Mouse (Mus musculus): ENCODE data around the gene Htr6. TPM values are rescaled to one million over a fixed set of nuclear protein-coding genes. Genes with fewer than 3 reads are reported as not detected.

Gene Htr6
- total RNA-seq (2017) = not detected in 2 replicates

DNA sequence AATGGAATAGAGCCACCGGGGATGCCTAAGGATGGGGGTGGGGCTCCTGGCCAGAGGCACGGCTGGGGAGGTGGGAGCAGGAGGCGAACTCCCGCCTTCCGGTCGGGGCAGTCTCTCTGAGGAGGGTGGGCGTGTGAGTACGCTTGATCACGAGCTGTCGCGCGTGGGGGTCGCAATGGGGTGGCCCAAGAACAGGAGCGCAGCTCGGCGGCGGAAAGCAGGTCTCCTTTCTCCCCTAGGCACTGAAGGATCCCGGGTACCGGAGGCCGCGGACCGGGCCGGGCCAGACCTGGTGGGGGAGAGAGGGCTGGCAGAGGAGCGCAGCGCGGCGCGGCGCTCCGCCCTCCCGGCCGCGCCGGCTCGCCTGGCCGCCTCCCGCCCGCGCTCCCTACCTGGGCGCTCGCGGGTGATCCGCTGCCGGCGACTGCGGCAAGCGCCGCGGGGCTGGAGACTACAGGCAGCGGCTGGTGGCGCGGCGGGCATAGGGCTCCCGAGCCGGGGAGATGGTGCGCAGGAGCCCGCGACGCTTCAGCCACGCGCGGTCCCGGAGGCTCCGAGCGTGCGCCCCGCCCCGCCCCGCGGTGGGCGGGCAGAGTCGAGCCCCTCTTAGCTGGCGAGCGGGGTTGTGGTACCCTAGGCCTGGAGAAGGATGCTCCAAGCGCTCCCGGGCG lies at the start of gene Htr6:
Gene Htr6, minus strand, starts transcription at position 530 of the 671 bp plus-strand sequence.
- no peak for ATAC-seq (replicated peaks in 1 of 2; ENCODE audit: insufficient read depth in 1 of 2, low FRiP score in 2 of 2, low TSS enrichment in 1 of 2, low read depth in 1 of 2, poor library complexity in 2 of 2, severe bottlenecking in 2 of 2)

DNA sequence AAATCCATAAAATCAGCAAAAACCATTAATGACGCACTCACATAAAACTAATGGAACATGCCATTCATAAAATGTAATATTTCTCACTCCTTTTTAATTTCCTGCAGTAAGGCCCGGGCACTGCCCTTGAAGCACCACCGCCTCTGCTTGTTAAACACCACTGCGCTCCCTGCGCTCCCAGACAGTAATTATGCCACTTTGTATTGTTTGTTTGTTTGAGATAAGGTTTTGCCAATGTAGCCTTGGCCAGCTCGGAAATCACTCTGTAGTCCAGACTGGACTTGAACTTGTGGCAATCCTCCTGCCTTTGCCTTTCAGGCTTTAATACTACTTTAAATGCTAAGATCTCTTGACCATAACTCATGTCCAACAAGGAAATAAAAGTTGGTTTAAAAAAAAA lies 49.6 kb upstream of the Htr6 start:
- no peak for ATAC-seq (replicated peaks in 1 of 2; ENCODE audit: insufficient read depth in 1 of 2, low FRiP score in 2 of 2, low TSS enrichment in 1 of 2, low read depth in 1 of 2, poor library complexity in 2 of 2, severe bottlenecking in 2 of 2)

DNA sequence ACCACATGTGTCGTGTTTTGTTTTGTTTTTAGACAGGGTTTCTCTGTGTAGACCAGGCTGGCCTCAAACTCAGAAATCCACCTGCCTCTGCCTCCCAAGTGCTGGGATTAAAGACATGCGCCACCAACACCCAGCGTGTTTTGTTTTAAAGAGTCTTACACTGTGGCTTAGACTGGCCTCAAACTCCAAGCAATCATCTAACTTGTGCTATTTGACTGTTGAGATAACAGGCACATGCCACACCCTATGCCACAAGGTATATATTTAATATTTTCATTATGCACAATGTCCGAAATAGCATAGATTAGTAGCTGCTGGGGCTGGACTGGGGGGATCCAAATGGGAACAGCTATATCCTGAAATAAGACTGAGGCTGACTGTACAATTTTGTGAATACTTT lies 47.2 kb upstream of the Htr6 start:
- no peak for ATAC-seq (replicated peaks in 1 of 2; ENCODE audit: insufficient read depth in 1 of 2, low FRiP score in 2 of 2, low TSS enrichment in 1 of 2, low read depth in 1 of 2, poor library complexity in 2 of 2, severe bottlenecking in 2 of 2)

DNA sequence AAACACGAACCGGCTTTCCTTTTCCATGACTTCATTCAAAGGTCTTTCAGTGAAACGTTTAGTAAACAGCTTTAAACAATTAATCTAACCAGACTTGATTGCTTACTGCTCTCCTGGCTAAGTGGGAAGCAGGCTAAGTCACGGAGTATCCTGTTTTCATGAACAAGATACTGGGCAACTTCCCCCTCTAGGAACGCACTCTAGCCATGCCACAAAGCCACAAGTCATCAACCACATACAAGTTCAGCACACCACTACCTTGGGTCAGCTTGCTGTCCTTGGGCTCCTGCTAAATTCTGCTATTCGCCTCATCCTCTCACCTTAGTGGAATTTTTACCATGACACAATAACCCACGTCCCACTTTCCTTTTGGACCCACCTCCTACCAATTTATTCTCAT lies 45.6 kb upstream of the Htr6 start:
- ATAC-seq (replicated peaks in 1 of 2; ENCODE audit: insufficient read depth in 1 of 2, low FRiP score in 2 of 2, low TSS enrichment in 1 of 2, low read depth in 1 of 2, poor library complexity in 2 of 2, severe bottlenecking in 2 of 2) = peak in 1 of 2 experiments; percentile 18; a peak in 1 of 4 replicates

- no peak for ATAC-seq (replicated peaks in 1 of 2; ENCODE audit: insufficient read depth in 1 of 2, low FRiP score in 2 of 2, low TSS enrichment in 1 of 2, low read depth in 1 of 2, poor library complexity in 2 of 2, severe bottlenecking in 2 of 2)
Measured at GRCm38 (mm10) chr4:139120281-139120814, 45.0 kb upstream of the Htr6 start.

- ATAC-seq (replicated peaks in 1 of 2; ENCODE audit: insufficient read depth in 1 of 2, low FRiP score in 2 of 2, low TSS enrichment in 1 of 2, low read depth in 1 of 2, poor library complexity in 2 of 2, severe bottlenecking in 2 of 2) = peak in 1 of 2 experiments; percentile 63; a peak in 1 of 4 replicates
Measured at GRCm38 (mm10) chr4:139116356-139117063, 41.1 kb upstream of the Htr6 start.

GRCm38 (mm10) chr4:139115721-139116120 lies 40.4 kb upstream of the Htr6 start:
- no peak; a peak in 1 of 4 replicates for ATAC-seq (replicated peaks in 1 of 2; ENCODE audit: insufficient read depth in 1 of 2, low FRiP score in 2 of 2, low TSS enrichment in 1 of 2, low read depth in 1 of 2, poor library complexity in 2 of 2, severe bottlenecking in 2 of 2)

DNA sequence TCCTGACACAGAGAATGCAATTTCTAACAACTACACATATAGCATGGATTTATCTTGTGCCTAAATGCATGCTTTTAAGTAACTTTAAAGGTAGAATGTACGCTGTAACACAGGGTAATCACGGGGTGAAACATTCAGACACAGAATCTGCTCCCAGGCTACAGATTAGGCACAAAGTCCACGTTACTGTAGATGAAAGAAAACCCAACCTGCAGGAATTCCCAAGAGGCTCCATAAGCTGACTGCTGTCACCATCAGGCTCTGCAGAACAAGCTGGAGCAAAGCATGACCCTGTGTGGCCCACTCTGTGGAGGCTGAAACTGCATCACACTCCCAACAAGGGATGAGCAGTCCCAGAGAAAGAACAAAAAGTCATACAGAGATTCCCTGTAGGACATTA lies 37.1 kb upstream of the Htr6 start:
- ATAC-seq (replicated peaks in 1 of 2; ENCODE audit: insufficient read depth in 1 of 2, low FRiP score in 2 of 2, low TSS enrichment in 1 of 2, low read depth in 1 of 2, poor library complexity in 2 of 2, severe bottlenecking in 2 of 2) = no peak

- ATAC-seq (replicated peaks in 1 of 2; ENCODE audit: insufficient read depth in 1 of 2, low FRiP score in 2 of 2, low TSS enrichment in 1 of 2, low read depth in 1 of 2, poor library complexity in 2 of 2, severe bottlenecking in 2 of 2) = 0 out of 4 replicates have a peak, but pooled peaks of 1 of the 2 experiments have one; percentile 17
Measured at GRCm38 (mm10) chr4:139111421-139111820, 36.1 kb upstream of the Htr6 start.

GRCm38 (mm10) chr4:139110858-139111257 lies 35.5 kb upstream of the Htr6 start:
- no peak for ATAC-seq (replicated peaks in 1 of 2; ENCODE audit: insufficient read depth in 1 of 2, low FRiP score in 2 of 2, low TSS enrichment in 1 of 2, low read depth in 1 of 2, poor library complexity in 2 of 2, severe bottlenecking in 2 of 2)

DNA sequence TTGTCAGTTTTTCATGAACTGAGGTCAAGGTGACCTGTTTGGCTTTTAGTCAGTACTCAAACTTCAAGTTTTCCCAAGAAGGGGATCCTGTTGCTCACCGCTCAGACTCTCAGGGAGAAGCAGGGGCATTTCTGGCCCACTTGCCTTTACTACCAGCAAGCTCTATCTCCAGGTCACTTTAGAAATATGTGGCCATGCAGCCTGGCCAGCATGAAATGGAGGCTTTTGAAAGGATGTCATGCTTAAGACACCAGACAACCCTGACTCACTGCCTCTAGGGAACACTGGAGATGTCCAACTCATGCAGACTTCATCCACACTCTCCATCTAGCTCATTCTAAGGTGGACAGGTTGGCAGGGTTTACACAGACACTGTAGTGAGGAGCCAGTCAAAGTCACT lies 30.1 kb upstream of the Htr6 start:
- no peak for ATAC-seq (replicated peaks in 1 of 2; ENCODE audit: insufficient read depth in 1 of 2, low FRiP score in 2 of 2, low TSS enrichment in 1 of 2, low read depth in 1 of 2, poor library complexity in 2 of 2, severe bottlenecking in 2 of 2)

DNA sequence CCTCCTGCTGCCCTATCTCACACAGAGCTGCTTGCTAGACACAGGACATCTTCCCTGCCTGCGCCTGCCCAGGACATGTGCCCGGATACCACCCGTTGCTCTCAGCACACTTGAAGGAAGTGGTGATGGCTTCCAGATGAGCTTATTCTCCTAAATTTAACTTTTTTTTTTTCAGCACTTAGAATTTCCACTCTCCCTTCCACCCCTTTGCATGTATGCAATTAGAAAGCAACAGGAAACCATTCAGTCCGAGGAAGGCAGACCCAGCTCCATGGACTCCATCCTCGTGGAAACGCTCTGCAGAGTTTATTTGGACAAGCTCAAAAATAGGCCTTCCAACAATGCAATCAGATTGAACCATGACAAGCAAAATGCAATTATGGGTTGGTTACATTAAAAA lies 26.2 kb upstream of the Htr6 start:
- no peak for ATAC-seq (replicated peaks in 1 of 2; ENCODE audit: insufficient read depth in 1 of 2, low FRiP score in 2 of 2, low TSS enrichment in 1 of 2, low read depth in 1 of 2, poor library complexity in 2 of 2, severe bottlenecking in 2 of 2)

- no peak for ATAC-seq (replicated peaks in 1 of 2; ENCODE audit: insufficient read depth in 1 of 2, low FRiP score in 2 of 2, low TSS enrichment in 1 of 2, low read depth in 1 of 2, poor library complexity in 2 of 2, severe bottlenecking in 2 of 2)
Measured at GRCm38 (mm10) chr4:139100326-139100725, 25.0 kb upstream of the Htr6 start.

DNA sequence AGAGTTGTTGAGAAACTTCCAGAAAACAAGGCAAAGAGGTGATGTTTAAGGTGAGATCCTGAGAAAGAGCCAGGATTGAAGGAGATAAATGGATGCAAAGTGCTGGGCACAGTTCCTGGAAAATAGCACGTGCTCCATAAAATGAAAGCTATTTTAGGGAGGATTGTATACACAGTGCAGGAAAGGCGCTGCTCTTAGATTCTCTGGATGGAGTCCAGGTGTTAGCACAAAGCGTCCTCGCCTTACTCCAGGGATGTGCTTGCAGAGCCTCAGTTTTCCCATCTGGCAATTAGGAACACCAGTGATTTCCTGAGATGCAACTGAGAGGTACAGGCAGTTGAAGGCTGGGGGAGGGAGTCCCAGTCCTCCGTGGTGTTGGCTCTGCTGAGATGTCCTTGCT lies 20.8 kb upstream of the Htr6 start:
- no peak for ATAC-seq (replicated peaks in 1 of 2; ENCODE audit: insufficient read depth in 1 of 2, low FRiP score in 2 of 2, low TSS enrichment in 1 of 2, low read depth in 1 of 2, poor library complexity in 2 of 2, severe bottlenecking in 2 of 2)

DNA sequence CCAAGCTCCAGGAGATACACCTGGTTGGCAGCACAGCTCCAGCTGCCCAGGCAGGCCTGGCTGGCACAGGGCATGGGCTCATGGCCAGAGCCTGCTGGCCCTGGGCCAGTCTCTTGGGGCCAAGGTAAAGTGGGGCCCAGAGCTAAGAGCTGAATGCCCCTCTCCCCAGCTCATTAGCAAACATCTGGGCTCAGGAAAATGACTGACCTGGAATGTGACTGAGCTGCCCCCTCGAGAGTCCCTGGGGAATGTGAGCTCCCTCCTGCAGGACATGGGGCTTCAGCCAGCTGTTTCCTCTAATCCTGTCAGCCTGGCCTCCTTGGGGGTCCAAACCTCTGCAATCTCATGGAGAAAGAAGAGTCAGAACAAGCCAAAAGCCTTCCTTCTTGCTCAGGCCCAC lies 20.0 kb upstream of the Htr6 start:
- no peak for ATAC-seq (replicated peaks in 1 of 2; ENCODE audit: insufficient read depth in 1 of 2, low FRiP score in 2 of 2, low TSS enrichment in 1 of 2, low read depth in 1 of 2, poor library complexity in 2 of 2, severe bottlenecking in 2 of 2)

DNA sequence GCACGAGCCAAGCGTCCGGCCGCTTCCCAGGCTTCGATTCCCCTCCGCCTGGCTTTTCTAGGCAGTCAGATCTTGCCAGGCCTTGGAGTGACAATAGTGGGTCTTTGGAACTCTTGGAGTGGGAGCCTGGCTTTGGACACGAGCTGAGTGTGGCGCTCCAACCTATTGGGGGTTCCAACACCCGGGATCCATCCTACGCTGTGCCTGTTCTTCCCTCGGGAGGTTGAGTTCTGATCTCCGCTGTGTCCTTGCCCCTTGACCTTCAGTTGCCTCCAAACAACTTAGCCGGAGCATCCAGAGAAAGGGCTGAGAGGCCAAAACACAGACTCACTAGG lies 17.8 kb upstream of the Htr6 start:
- no peak for ATAC-seq (replicated peaks in 1 of 2; ENCODE audit: insufficient read depth in 1 of 2, low FRiP score in 2 of 2, low TSS enrichment in 1 of 2, low read depth in 1 of 2, poor library complexity in 2 of 2, severe bottlenecking in 2 of 2)

DNA sequence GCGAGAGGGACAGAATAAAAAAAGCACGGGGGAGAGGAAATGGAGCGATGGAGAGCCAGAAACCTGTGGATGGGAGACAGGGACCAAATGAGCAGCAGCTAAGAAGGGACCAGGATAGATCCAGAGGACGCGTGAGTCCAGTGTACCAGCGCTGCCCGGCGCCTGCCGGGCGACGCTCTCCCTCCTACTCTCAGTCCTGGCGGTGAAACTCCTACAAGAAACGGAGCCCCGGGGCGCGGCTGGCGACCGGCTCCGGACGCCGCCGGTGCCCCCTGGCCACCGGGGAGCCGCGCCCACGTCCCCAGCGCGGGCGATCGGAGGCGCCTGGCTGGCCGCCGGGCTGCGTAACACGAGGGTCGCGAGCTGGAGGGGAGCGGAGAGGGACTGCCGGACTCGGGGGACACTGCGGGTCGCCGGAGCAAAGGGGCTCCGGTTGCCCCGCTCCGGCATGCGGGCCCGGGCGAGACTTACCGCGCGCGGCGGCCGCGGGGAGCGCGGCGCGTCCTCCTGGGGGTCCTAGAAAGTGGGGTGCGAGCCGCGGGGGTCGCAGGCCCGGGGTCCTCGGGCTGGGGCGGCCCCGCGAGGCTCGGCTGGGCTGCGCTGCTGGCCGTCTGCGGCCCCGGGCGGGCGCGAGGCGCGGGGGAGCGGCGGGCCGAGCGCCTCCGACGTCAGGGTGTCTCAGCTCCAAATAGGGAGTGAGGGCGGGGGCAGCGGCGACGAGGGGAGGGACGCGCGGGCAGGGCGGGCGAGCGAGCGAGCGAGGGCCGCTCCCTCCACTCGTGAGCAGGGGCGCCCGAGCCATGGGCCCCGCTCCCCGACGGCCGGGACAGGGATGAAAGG lies 17.2 kb upstream of the Htr6 start, which contains the start of gene Nbl1:
Gene Nbl1, minus strand, starts transcription at position 638 of the 840 bp plus-strand sequence.
- ATAC-seq (replicated peaks in 1 of 2; ENCODE audit: insufficient read depth in 1 of 2, low FRiP score in 2 of 2, low TSS enrichment in 1 of 2, low read depth in 1 of 2, poor library complexity in 2 of 2, severe bottlenecking in 2 of 2) = no peak

Data from hematopoietic stem cell, adult 5-6 weeks (primary cell).